Mouse (Mus musculus) midbrain, embryonic 13.5 days (tissue): ENCODE results near the gene Gm4131. TPM values are rescaled to one million over a fixed set of nuclear protein-coding genes. Genes with fewer than 3 reads are reported as not detected.

ENCODE experiments used
- ATAC-seq: fragments of 200-750 bp; cut with Nextera tagmentation; 2 replicates; pipeline ENCODE4 v1.8.0; 2017; ENCODE audit warnings: mild to moderate bottlenecking, moderate TSS enrichment, moderate library complexity
- H3K27ac ChIP-seq: fragments of 300-500 bp; sonication (generic); 2 replicates; pipeline ENCODE4 v1.5.1; 2015; ENCODE audit warnings: inconsistent platforms, mild to moderate bottlenecking, moderate library complexity
- H3K27me3 ChIP-seq: fragments of 300-500 bp; sonication (generic); 2 replicates; pipeline ENCODE4 v1.6.1; 2015; ENCODE audit warnings: mild to moderate bottlenecking, inconsistent platforms
- H3K36me3 ChIP-seq: fragments of 300-500 bp; sonication (generic); 2 replicates; pipeline ENCODE4 v1.6.1; 2015; ENCODE audit warnings: mild to moderate bottlenecking, inconsistent platforms
- H3K4me1 ChIP-seq: fragments of 300-500 bp; sonication (generic); replicated peaks from 2 replicates; pipeline ENCODE4 v1.6.1; 2015; ENCODE audit warnings: inconsistent platforms
- H3K4me2 ChIP-seq: fragments of 300-500 bp; sonication (generic); replicated peaks from 2 replicates; pipeline ENCODE4 v1.6.1; 2015; ENCODE audit warnings: moderate library complexity, mild to moderate bottlenecking, inconsistent platforms
- H3K4me3 ChIP-seq: fragments of 300-500 bp; sonication (generic); replicated peaks from 2 replicates; pipeline ENCODE4 v1.5.1; 2015; ENCODE audit warnings: mild to moderate bottlenecking, inconsistent platforms
- H3K9ac ChIP-seq: fragments of 300-500 bp; sonication (generic); replicated peaks from 2 replicates; pipeline ENCODE4 v1.6.1; 2015; ENCODE audit warnings: mild to moderate bottlenecking, inconsistent platforms
- H3K9me3 ChIP-seq: fragments of 300-500 bp; sonication (generic); 2 replicates; pipeline ENCODE4 v1.6.1; 2016; ENCODE audit warnings: mild to moderate bottlenecking, inconsistent platforms
- WGBS: fragments of 180-500 bp; shearing (Covaris S2); methylation state at CpG from one replicate; pipeline ENCODE4 v1.1.7; 2015; 5-methylcytosine and 5-hydroxymethylcytosine counted together
- polyA plus RNA-seq: library from polyadenylated mRNA; unstranded; fragments of >200 nt; fragmentation: Nextera tagmentation; extraction: Ambion mirVana; gene quantifications from 2 replicates; pipeline ENCODE4 v1.2.1, GENCODE M21; 2015

Gm4131 gene
- polyA plus RNA-seq, 1 experiment from 2014 or later = not detected

- WGBS = 69% methylated on average over 4 of the region's 4 CpGs
- no peak overlapping the region for H3K4me3 ChIP-seq
- H3K27me3 ChIP-seq = 0 out of 2 replicates have a peak, but pooled peaks cover 1% of the 10 kb centered on the region
- no peak overlapping the region for H3K27ac ChIP-seq
- no peaks in the 10 kb centered on the region for H3K9me3 ChIP-seq
- no peaks in the 10 kb centered on the region; the same call in 1 of the 2 replicates for H3K36me3 ChIP-seq
- H3K4me1 ChIP-seq = peaks cover 3% of the 10 kb centered on the region; the same call in 1 of the 2 replicates
- H3K4me2 ChIP-seq = no peak overlapping the region
- no peak overlapping the region for H3K9ac ChIP-seq
- ATAC-seq = no peak
Measured at GRCm38 (mm10) chr14:62570299-62570698, 3.6 kb upstream of the Gm4131 start.

- Histone ChIP-seq H3K27me3 (0 out of 2 replicates have a peak, but pooled peaks cover 2% of the 10 kb centered on the region), H3K27ac (no peak overlapping the region), H3K4me1 (peaks cover 3% of the 10 kb centered on the region; the same call in 1 of the 2 replicates), H3K4me2 (no peak overlapping the region), H3K4me3 (no peak overlapping the region), H3K9me3 (no peaks in the 10 kb centered on the region), H3K36me3 (no peaks in the 10 kb centered on the region; the same call in 1 of the 2 replicates), H3K9ac (no peak overlapping the region)
- WGBS = 91% methylated on average over 5 of the region's 5 CpGs
- no peak for ATAC-seq
Measured at GRCm38 (mm10) chr14:62569463-62569862, 2.7 kb upstream of the Gm4131 start.

GRCm38 (mm10) chr14:62563679-62564078 is 3.0 kb downstream of the Gm4131 start:
- WGBS = 70% methylated on average over 7 of the region's 7 CpGs
- ATAC-seq = no peak
- H3K4me3 ChIP-seq = no peak overlapping the region

GRCm38 (mm10) chr14:62561875-62562748 is 4.6 kb downstream of the Gm4131 start:
- Histone ChIP-seq H3K27me3 (0 out of 2 replicates have a peak, but pooled peaks cover 2% of the 10 kb centered on the region), H3K4me1 (peaks cover 15% of the 10 kb centered on the region), H3K9ac (no peak overlapping the region), H3K4me2 (peak overlapping the region; percentile 29), H3K4me3 (no peak overlapping the region), H3K9me3 (no peaks in the 10 kb centered on the region), H3K27ac (peak overlapping the region; percentile 22; the same call in 1 of the 2 replicates), H3K36me3 (no peaks in the 10 kb centered on the region; the same call in 1 of the 2 replicates)
- 33% methylated on average over 17 of the region's 17 CpGs for WGBS
- peak; percentile 80 for ATAC-seq

More at GRCm38 (mm10) chr14:62563679-62564078, 3.0 kb downstream of the Gm4131 start:
- Histone ChIP-seq H3K27ac (no peak overlapping the region), H3K9ac (no peak overlapping the region), H3K4me2 (no peak overlapping the region), H3K27me3 (0 out of 2 replicates have a peak, but pooled peaks cover 2% of the 10 kb centered on the region), H3K4me1 (peaks cover 10% of the 10 kb centered on the region), H3K36me3 (no peaks in the 10 kb centered on the region; the same call in 1 of the 2 replicates), H3K9me3 (no peaks in the 10 kb centered on the region)

GRCm38 (mm10) chr14:62557111-62557510 is 9.6 kb downstream of the Gm4131 start:
- ATAC-seq = no peak
- no peak overlapping the region for H3K27ac ChIP-seq
- peaks cover 29% of the 10 kb centered on the region for H3K4me1 ChIP-seq
- H3K9ac ChIP-seq = no peak overlapping the region
- no peaks in the 10 kb centered on the region for H3K9me3 ChIP-seq
- H3K4me3 ChIP-seq = 0 out of 2 replicates have a peak overlapping the region, but pooled peaks have one; percentile 74
- H3K4me2 ChIP-seq = peak overlapping the region; percentile 83
- 88% methylated on average over 3 of the region's 3 CpGs for WGBS
- H3K36me3 ChIP-seq = no peaks in the 10 kb centered on the region
- peaks cover 12% of the 10 kb centered on the region for H3K27me3 ChIP-seq

- peak; percentile 61 for ATAC-seq
- H3K36me3 ChIP-seq = no peaks in the 10 kb centered on the region
- peak overlapping the region; percentile 80 for H3K9ac ChIP-seq
- H3K4me1 ChIP-seq = peaks cover 23% of the 10 kb centered on the region
- peak overlapping the region; percentile 74 for H3K4me3 ChIP-seq
- peak overlapping the region; percentile 73 for H3K27ac ChIP-seq
- H3K9me3 ChIP-seq = no peaks in the 10 kb centered on the region
- H3K4me2 ChIP-seq = peak overlapping the region; percentile 83
- peaks cover 12% of the 10 kb centered on the region for H3K27me3 ChIP-seq
- WGBS = 10% methylated on average over 38 of the region's 38 CpGs
Measured at GRCm38 (mm10) chr14:62555840-62556810, 10.6 kb downstream of the Gm4131 start.

GRCm38 (mm10) chr14:62555309-62555829 is 11.4 kb downstream of the Gm4131 start, which contains the start of gene Fam124a:
TSS of gene Fam124a (plus strand) at chr14:62555737.
- H3K4me2 ChIP-seq = peak within 1 kb of the TSS; percentile 83
- under 1% methylated on average over 51 of the region's 51 CpGs for WGBS
- H3K4me3 ChIP-seq = peak within 1 kb of the TSS; percentile 74

GRCm38 (mm10) chr14:62553786-62554185 is 12.9 kb downstream of the Gm4131 start:
- no peak overlapping the region for H3K4me3 ChIP-seq
- H3K9ac ChIP-seq = no peak overlapping the region
- H3K9me3 ChIP-seq = no peaks in the 10 kb centered on the region
- peaks cover 28% of the 10 kb centered on the region for H3K4me1 ChIP-seq
- ATAC-seq = no peak
- H3K36me3 ChIP-seq = no peaks in the 10 kb centered on the region
- H3K27me3 ChIP-seq = peaks cover 12% of the 10 kb centered on the region
- no peak overlapping the region for H3K27ac ChIP-seq
- 82% methylated on average over 5 of the region's 5 CpGs for WGBS
- no peak overlapping the region for H3K4me2 ChIP-seq

More at GRCm38 (mm10) chr14:62555309-62555829, 11.4 kb downstream of the Gm4131 start, which contains the start of gene Fam124a:
- H3K36me3 ChIP-seq = no peaks in the 10 kb centered on the region
- H3K27me3 ChIP-seq = peaks cover 12% of the 10 kb centered on the region
- H3K9ac ChIP-seq = peak within 1 kb of the TSS; percentile 80
- ATAC-seq = peak; percentile 96
- peak within 1 kb of the TSS; percentile 73 for H3K27ac ChIP-seq
- no peaks in the 10 kb centered on the region for H3K9me3 ChIP-seq
- peaks cover 23% of the 10 kb centered on the region for H3K4me1 ChIP-seq

- no peak for ATAC-seq
- H3K4me3 ChIP-seq = no peak overlapping the region
- H3K27me3 ChIP-seq = peaks cover 12% of the 10 kb centered on the region
- peaks cover 28% of the 10 kb centered on the region for H3K4me1 ChIP-seq
- no peaks in the 10 kb centered on the region for H3K9me3 ChIP-seq
- H3K9ac ChIP-seq = no peak overlapping the region
- no peaks in the 10 kb centered on the region for H3K36me3 ChIP-seq
- 92% methylated on average over 4 of the region's 4 CpGs for WGBS
- H3K4me2 ChIP-seq = no peak overlapping the region
- no peak overlapping the region for H3K27ac ChIP-seq
Measured at GRCm38 (mm10) chr14:62552771-62553170, 13.9 kb downstream of the Gm4131 start.

- no peak overlapping the region for H3K4me3 ChIP-seq
- H3K27me3 ChIP-seq = peaks cover 12% of the 10 kb centered on the region
- no peaks in the 10 kb centered on the region for H3K36me3 ChIP-seq
- 14% methylated on average over 3 of the region's 4 CpGs for WGBS
- H3K4me1 ChIP-seq = peaks cover 11% of the 10 kb centered on the region
- no peak overlapping the region for H3K27ac ChIP-seq
- no peak for ATAC-seq
- no peak overlapping the region for H3K4me2 ChIP-seq
- no peaks in the 10 kb centered on the region for H3K9me3 ChIP-seq
- H3K9ac ChIP-seq = no peak overlapping the region
Measured at GRCm38 (mm10) chr14:62550121-62550520, 16.6 kb downstream of the Gm4131 start.

GRCm38 (mm10) chr14:62546746-62547145 is 20.0 kb downstream of the Gm4131 start:
- no peak for ATAC-seq
- 64% methylated on average over 4 of the region's 4 CpGs for WGBS
- no peaks in the 10 kb centered on the region for H3K27me3 ChIP-seq

More at GRCm38 (mm10) chr14:62546746-62547145, 20.0 kb downstream of the Gm4131 start:
- Histone ChIP-seq H3K4me1 (peaks cover 5% of the 10 kb centered on the region; the same call in 1 of the 2 replicates), H3K9ac (no peak overlapping the region), H3K27ac (no peak overlapping the region), H3K36me3 (no peaks in the 10 kb centered on the region), H3K4me3 (no peak overlapping the region), H3K4me2 (no peak overlapping the region), H3K9me3 (no peaks in the 10 kb centered on the region)
